Mouse (Mus musculus): Measurements from ENCODE around the gene Cntn1.
"Not testable (repeated sequence)": the region's sequence is repeated elsewhere in the genome, so short reads cannot be mapped to it uniquely, and the experiment has no call there.

Cntn1 gene

DNA sequence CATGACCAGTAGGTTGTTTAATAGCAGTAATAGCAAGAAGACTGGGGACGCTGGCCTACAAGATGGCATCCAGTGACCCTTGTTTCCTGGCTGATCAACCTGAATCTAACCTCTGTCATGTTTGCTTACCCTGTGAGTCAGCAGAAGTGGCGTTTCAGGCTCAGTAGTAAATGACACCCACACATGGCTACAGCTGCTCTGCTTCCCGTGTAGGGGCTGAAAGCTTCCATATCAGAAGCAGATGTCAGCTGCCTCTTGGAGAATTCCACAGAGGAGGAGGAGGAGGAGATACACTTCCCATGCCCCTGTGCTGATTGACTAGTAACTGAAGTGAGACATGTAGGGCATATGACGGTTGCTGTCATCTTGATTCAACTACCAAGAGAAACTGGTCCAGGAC, 225.9 kb downstream of the Cntn1 start:
- DNase-seq, result no peak

DNA sequence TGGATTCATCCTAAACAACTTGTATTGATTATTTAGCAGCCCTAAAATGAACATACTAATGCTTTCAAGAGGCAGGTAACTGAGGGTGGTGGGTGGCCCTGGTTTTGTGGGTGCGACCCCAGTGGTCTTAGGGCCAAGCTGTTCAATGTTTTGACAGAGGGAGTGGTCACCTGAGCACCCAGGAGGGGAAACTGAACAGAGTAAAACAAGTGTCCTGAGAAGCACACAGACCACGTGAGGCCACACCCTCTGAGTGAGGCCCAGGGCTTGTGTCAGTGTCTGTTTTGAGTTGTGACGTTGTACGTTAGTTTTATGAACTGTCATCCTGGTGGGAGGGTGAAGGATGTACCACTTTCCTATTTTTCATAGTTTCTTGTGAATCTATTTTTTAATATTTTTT, 227.0 kb downstream of the Cntn1 start:
- no peak for DNase-seq

DNA sequence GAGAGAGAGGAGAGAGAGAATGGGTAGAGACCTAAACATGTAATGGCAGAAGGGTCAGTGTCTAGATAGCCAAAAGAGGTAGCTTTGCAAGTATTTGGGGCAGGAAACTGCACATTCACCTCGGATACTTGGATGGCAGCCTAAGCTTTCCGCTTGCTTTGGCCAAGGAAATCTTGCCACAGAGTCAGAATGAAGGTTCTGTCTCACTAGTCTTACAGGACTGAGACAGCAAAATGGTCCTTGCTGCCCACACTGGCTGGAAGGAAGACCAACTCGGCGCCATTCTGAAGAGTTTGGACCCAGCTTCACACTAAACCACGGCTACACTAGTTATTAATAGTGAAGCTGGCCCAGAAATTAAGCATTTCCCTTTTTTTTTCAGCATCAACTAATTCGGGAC, 230.0 kb downstream of the Cntn1 start:
- no peak for DNase-seq

DNA sequence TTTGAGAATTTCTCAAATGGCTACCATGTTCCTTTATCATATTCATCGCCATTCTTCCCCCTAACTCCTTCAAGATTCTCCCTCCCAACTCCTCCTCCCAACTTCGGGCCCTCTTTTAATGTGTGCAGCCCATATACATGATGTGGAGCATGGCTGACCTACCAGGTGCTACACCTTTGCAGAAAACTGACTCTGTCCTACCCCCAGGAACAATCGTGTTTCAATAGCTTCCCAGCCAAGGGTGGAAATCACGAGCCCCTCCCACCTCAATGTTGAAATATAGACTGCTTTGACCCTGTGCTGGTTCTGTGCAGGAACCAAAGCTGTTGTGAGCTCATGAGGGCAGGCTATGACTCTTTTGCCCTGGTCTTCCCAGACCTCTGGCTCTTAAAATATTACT, 236.7 kb downstream of the Cntn1 start:
- no peak for DNase-seq

DNA sequence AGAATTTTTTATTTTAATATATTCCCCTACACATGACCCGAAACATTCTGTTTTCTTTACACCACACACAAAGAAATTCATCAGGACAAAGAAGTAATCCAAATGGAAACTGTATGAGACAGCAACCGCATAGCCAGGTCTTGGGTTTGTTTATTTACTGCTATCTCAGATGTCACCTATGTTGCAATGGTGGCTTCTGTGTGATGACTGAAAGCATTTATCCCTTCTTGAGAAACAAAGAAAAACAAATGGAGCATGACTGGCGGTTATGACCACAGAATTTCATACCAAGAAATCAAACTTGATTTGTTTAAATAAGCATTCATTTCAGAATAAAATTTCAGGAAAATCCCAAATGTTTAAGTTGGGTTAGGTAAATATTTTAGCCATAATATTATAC, 245.5 kb downstream of the Cntn1 start:
- no peak for DNase-seq

DNA sequence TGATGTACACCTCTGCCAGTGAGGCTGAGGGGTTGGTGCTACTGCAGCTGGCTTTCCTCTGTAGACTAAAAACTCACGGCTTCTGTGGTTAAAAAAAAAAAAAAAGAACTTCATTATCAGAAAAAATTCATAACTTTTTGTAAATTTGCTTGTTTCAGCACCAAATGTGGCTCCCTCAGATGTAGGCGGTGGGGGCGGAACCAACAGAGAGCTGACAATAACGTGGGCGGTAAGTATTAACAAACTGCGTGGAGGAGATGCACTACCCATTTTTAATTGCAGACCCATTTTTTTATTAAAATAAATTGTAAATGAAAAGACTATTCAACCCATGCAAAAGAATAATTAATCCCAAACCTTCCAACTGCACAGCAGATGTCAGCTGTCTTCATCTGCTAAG, 251.8 kb downstream of the Cntn1 start:
- DNase-seq, result no peak

DNA sequence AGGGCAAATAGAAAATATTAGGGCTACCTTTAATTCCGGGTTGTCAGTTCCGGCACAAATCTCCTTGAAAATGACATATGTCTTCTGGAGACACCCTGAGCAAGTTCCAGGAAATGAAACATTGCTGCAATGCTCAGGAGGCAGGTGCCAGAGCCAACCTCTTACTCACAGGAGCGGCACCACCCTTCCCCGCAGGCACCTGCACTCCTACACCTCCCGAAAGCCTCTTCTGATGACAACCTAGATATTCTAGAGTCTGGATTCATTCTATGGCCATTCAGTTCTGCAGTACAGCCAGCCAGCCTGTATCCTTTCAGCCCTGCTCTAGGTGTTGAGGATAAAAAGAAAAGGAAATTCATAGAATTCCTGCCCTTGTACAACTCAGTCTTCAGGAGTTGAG, 253.3 kb downstream of the Cntn1 start:
- DNase-seq, result no peak

DNA sequence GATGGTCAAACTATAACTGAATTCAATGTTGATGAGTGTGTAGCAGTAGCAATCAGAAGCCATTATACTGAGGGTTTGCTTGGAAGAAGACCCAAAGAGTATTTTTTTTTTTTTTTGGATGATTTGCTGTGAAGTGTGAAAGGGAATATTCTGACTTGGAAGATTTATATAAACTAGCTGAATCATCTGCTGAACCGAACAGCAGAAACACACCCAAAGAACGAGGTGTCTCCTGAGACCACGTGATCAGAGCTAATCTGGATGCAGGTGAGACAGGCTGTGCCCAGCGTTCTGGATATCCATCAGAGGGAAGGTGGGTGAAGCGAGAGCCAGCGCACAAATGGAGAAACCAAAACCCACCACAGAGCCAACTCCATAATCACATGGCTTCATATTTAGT, 271.0 kb downstream of the Cntn1 start:
- DNase-seq, result no peak

- no peak for DNase-seq
Observed at GRCm38 (mm10) chr15:92327111-92327510, 276.1 kb downstream of the Cntn1 start.

GRCm38 (mm10) chr15:92340253-92340652, 289.3 kb downstream of the Cntn1 start:
- no peak for DNase-seq

DNA sequence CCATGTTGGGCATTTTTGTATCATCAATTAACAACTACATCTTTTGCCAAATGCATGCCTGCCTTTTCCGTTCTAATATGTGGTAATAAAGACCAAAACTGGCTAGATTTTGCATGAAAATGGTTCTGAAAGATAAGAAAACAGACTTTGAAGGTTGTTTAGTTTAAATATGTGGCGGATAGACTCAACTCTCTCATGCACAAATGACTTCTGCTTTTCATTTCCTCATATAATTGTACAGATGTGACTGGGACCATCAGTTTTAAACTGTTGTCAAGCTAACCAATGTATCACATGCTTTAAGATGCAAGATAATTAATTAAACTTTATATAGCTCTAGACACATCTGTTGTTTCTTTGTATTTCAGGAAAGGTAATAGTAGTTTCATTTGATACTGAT, 290.5 kb downstream of the Cntn1 start:
- no peak for DNase-seq

DNA sequence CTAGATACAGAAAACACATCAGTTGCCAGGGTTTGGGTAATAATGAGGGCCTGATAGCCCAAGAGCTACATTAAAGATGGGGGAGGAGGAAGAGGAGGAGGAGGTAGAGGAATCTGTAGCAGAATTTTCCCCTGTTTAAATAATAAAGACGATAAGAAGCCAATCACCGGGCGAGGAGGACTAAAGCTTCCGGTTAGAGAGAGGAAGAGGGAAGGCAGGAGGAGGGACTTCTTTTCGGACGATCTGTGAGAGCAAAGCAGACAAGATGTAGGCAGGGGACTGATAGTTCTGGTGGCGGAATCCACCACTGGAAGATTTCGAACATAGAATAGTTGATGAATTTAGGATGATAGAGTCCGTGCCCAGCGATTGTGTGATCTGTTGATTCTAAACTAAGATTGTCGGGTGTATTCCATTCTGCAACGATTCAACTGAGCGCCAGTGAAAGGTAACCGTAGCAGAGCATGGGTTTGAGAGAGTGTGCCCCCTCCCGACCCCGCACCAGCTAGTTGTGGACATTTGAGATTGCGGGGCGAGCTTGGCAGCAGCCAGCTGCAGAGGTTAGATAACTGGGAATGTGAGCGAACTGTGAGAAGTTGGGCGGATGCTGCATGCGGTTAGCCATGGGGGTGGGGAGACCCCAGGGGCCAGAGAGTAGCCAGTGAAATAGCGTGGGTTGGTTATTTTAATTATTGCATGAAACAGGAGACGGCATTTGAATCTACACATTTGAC, 293.3 kb downstream of the Cntn1 start:
- no peak for DNase-seq

- no peak for DNase-seq
Observed at GRCm38 (mm10) chr15:92347426-92347825, 296.5 kb downstream of the Cntn1 start.

- DNase-seq, result no peak
Observed at GRCm38 (mm10) chr15:92347902-92348301, 296.9 kb downstream of the Cntn1 start.

GRCm38 (mm10) chr15:92348453-92348852, 297.5 kb downstream of the Cntn1 start:
- not testable (repeated sequence) for DNase-seq

DNA sequence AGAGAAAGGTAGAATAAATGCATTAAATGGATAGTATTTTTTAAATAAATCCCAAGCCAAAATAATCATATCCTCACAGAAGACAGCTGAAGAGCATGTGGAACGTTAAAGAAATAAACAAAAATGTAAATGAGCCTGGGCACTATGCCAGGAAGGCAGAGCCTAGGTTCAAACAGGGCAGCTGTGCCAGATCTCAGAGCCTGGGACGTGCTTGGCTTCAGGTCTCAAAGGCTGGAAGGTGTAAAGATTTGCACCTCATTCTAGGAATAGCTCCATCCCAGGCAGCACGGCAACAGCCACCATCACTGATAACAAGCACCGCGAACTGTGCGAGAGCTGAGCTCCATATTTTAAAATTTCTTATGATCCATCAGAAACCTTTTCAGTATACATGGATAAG, 313.2 kb downstream of the Cntn1 start:
- no peak for DNase-seq

GRCm38 (mm10) chr15:92364592-92364991, 313.6 kb downstream of the Cntn1 start:
- no peak for DNase-seq

Data from thymus, postnatal 4 days (tissue).